Mouse (Mus musculus) kidney, adult 9 months (tissue): ENCODE measurements around the gene Fgfr2.

ENCODE experiments used
- DNase-seq: peaks from one replicate; pipeline ENCODE4 v3.0.0; 2022

The Fgfr2 gene

DNA sequence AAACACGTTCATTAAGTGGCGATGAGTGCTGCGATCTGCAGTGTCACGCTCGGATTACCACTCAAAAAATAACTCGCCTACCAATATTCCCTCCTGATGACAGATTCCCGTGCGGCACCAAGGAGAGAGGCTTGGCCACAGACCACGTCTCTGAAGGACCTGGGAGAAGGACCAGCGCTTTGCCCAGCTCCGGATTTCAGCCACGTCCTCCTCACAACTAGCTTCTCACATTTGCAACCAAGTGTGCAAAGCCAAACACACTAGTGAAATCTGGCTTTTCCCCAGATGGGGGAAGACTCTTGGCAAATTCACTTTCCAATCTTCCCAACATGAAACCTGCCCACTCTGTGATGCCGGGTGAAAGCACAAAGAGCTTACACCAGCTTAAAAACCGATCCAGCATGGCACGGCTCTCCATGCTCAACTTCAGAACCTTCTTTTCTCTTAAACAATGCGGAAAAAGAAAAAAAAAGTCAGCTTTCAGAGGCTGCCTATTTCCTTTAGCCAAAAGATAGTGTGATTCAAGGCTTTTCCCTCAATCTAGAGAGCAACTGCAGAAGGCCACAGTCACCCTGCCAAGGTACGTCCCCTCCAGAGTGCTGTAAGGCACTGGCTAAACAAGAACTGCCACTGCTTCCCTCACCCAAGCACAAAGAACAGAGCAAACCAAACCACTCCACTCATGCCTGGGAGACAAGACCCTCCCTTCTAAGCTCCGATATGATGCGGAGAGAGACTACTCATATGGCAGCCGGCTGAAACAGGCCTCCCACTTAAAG lies 2862.1 kb downstream of the Fgfr2 start:
- DNase-seq, result no peak

DNA sequence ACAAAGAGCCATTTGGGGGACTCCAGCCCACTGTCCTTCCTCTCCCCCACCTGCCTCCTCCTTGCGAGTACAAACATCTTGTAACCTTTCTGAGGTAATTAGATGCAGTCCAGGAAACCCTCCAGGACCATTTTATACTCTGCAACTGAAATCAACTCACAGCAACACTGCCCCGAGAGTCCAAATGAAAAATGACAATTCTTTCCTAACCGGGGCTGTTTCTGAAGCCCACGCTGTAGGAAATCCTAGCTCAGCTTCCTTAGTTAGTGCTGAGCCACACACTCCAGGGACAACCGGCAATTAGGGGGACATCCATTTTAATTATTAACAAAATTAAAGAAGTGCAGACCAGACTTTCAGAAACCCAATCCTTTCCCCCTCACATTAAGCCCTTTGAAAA lies 2863.1 kb downstream of the Fgfr2 start:
- no peak for DNase-seq

DNA sequence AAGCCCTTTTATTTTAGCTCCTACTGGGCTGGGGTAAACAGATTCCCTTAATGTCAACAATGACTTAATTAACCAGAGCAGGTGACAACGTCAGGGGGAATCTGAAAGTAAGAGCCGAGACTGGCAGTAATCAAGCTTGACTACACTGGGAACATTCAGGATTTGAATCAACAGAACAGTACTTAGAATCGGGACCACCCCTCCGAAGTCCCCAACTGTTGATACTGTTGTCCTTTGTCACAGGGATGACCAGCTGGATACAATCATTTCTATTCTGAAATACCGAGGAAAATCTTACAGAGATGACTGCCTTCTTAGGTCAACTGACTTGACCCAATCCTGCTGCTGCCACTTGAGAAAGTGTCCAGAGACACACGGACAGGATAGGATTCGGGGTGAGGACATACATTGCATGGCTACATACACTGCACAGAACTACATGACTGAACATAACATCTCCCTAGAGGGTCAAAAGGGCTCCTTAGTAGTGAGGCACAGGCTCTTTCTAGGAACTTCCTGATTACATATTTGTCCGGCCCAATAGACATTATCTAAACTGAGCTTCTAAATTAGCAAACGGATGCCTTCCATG lies 2864.3 kb downstream of the Fgfr2 start:
- no peak for DNase-seq

- DNase-seq, result no peak
Observed at GRCm38 (mm10) chr7:130257991-130258703, 2865.0 kb downstream of the Fgfr2 start.

DNA sequence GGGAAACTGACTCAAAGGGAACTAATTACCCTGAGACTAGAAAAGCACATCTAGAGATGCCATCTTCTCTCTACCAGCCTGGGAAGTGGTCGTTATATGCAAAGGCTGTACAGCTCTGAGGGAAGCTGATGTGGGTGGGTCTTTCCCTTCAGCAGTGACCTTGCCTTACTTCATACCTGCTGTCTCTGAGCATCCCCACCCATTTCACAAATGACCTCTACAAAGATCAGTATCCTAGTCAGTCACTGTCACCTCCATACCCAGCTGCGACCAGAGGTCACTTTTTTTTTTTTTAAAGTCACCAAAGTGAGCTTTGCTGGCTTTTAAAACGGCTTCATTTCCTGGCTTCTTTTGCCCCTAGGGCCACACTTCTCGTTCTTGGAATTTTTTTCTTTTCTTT lies 2869.9 kb downstream of the Fgfr2 start:
- DNase-seq, result no peak

DNA sequence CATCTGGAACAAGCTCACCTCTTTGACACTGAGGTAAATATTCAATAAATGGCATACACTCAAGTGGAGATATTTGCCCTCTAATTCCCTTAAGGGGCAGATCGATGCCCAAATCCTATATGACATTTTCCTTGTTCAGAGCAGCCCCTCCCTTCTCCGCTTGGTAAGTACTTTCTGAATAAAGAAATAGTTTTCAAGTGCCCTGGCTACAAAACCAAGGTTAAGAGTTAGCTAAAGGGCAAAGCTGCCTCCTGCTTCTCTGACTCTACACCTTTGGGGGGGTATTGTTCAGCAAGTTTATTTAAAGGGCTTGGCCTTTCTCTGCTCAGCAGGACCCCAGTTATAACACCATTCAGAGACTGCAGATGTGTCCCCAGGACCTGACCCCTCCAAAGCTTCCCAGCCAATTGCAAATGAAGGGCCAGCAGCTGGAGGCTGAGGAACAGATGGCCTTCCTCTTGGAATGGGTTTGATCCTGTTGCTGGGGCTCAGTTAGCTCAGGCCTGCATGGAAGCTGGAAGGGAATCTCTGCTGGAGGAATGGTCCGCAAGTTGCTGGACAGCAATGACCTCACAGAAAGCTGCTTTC lies 2871.1 kb downstream of the Fgfr2 start:
- DNase-seq, result peak; percentile 22

DNA sequence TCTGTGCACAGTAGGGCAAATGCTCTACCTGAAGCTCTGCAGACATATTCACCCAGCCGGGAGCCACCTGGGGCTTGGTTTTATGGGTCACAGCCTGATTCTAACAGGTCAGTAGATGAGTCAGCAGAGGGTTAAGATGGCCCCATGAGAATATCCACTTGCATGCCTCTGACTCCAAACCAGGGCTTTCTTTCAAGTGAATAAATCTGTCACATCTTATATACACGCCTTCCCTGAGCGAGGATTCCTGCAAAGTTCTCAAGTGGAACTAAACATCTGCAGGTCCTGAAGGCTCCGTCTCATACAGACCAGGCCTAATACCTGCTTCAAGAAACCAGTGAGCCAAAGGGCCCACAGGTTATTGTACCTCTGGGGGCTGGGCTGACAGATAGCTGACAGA lies 2872.2 kb downstream of the Fgfr2 start:
- no peak for DNase-seq

GRCm38 (mm10) chr7:130248403-130248802 lies 2874.7 kb downstream of the Fgfr2 start:
- no peak for DNase-seq

- no peak for DNase-seq
Observed at GRCm38 (mm10) chr7:130247831-130248230, 2875.3 kb downstream of the Fgfr2 start.

- no peak for DNase-seq
Observed at GRCm38 (mm10) chr7:130246483-130246882, 2876.7 kb downstream of the Fgfr2 start.

- no peak for DNase-seq
Observed at GRCm38 (mm10) chr7:130244545-130244944, 2878.6 kb downstream of the Fgfr2 start.

- no peak for DNase-seq
Observed at GRCm38 (mm10) chr7:130243811-130244210, 2879.3 kb downstream of the Fgfr2 start.

- no peak for DNase-seq
Observed at GRCm38 (mm10) chr7:130240191-130240590, 2883.0 kb downstream of the Fgfr2 start.

- no peak for DNase-seq
Observed at GRCm38 (mm10) chr7:130237244-130237643, 2885.9 kb downstream of the Fgfr2 start.

GRCm38 (mm10) chr7:130233777-130234176 lies 2889.4 kb downstream of the Fgfr2 start:
- peak; percentile 56 for DNase-seq

DNA sequence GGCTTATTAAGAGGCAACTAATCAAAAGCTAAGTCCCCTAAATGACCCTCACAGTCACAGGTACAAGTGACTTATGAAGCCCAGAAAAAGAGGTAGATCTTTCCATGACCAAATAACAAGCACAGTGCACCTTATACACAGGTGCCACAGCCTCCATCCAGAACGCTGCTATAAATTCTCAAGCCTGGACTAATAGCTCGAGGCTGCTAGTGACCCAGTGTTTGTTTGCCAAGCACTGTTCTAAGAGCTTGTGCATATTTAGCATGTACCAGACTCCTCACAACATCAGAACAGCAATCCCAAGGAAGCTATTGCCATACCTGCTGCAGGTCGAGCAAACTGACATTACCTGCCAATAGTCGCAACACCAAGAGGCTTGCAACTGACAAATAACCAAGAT lies 2893.1 kb downstream of the Fgfr2 start:
- peak; percentile 43 for DNase-seq

DNA sequence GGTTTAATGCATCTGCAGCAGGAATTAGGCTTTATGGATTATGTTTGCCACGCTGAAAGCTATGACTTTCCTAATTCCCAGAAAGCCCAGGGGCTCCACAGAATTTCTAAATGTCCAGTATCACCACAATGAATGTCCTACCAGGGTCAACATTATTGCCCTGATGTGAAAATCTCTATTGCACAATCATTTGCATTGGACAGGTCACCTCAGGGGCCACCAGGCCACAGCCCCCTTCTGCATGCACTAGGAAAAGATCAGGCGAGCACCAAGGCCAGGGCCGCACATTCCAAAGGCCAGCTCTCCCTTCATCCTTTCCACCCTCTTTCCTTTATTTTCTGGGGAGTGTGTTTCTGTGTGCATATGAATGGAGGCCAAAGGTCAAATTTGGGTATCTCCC lies 2897.9 kb downstream of the Fgfr2 start:
- no peak for DNase-seq

DNA sequence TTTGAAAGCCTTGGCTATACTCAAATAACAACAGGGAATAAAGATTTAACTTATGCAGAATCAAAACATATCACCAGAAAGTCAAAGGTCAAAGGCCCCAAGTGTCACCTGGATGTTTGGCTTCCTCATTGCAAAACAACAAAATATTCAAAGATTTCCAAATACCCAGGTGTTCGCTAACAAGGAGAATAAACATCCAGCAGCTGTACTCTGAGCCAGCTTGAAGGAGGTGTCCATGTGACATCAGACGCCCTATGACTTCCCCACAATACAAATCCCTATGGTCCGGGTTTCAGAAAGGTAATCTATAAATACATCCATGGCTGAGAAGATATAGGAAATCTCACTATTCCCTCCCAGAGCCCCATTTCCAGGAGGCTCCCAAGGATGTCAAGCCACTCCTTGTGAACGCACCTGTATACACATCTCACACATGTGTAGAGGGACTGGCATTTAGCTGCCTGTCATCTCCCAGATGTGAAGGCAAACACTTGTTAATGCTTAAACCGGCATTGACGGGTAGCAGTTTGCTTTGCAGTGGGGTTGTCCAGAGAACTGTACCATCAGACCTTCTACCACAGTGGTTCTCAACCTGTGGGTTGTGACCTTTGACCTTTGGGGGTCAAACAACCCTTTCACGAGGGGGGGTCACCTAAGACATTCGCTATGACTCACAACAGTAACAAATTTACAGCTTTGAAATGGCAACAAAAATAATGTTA lies 2900.4 kb downstream of the Fgfr2 start:
- no peak for DNase-seq

DNA sequence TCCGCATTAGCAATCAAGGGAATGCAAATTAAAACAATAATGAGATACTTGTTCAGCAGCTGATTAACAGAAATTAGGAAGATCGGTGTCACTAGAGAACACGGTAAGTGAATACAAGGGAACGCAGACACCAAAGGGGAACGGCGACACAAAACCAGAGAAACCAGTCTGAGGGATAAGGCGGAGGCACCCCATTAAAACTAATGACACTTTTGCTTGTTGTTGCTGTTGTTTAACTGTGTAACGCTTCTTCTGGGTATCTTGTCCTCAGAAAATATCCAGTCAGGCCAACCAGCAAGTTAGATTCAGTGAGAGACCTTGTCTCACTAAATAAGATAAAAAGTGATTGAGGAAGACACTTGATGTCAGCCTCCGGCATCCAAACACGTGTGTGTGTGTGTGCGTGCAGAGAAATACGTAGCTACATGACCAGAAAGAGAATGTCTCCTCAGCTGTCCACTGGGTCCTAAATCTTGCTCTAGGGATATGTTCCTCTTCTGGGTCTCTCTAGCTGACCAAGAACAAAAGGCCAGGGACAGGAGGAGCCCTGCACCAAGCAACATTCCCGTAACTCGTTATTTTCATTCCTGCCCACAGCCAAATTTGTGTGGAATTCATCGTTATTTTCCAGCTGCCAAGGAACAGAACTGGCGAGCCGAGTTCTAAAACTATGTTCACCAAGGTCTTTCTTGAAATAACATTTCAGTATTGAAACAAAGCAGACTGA lies 2901.3 kb downstream of the Fgfr2 start:
- no peak for DNase-seq

GRCm38 (mm10) chr7:130220627-130221026 lies 2902.5 kb downstream of the Fgfr2 start:
- DNase-seq, result no peak

DNA sequence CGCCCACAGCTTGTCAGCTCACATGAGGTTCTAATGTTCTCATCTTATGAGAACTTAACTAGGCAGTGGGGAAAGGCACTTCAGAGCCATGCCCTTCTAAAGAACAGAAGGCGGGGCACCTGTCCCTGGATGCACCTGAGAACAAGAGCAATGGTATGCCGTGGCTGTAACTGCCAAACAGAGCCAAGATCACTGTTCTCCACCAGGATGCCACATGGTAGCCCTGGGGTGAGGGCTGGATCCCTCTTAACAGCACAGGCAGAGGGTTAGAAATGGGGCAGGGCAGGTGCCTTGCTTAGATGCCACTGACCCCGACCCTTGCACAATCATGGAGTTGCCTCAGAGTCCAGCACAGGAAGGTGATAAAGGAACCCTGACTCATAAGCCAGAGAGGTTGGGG lies 2903.3 kb downstream of the Fgfr2 start:
- DNase-seq, result no peak

- no peak for DNase-seq
Observed at GRCm38 (mm10) chr7:130216272-130216671, 2906.9 kb downstream of the Fgfr2 start.
